16 mouse cellular contexts compared by ENCODE assay signal in genomic region chr10:42245636-42246035, GRCm38 (mm10). TPM values are rescaled to one million over a fixed set of nuclear protein-coding genes. Genes with fewer than 3 reads are reported as not detected.
DNase-seq lines count a peak whose midpoint lies in the region; ATAC-seq lines count a peak whose summit lies in the region.
"Had no signal": no experiment of that assay in that cellular context is flagged by ENCODE, and none has a peak within 500 bp of the region (broad histone marks: within the 10 kb centered on the region; RNA-seq: fewer than 3 reads in every experiment).

No protein-coding gene starts in this region.

- no peaks in the 10 kb centered on the region for H3K36me3 ChIP-seq in heart, embryonic 10.5 days
- no peaks in the 10 kb centered on the region for H3K36me3 ChIP-seq in lung, embryonic 16.5 days (ENCODE audit: control insufficient read depth, insufficient read depth, low read length)
- H3K36me3 ChIP-seq in liver, embryonic 13.5 days: peaks cover 59% of the 10 kb centered on the region
- H3K36me3 ChIP-seq: hindbrain, embryonic 12.5 days; midbrain, embryonic 15.5 days had no signal

- H3K4me1 ChIP-seq in heart, embryonic 10.5 days: peaks cover 69% of the 10 kb centered on the region
- H3K4me1 ChIP-seq in lung, embryonic 16.5 days (replicated peaks; ENCODE audit: control insufficient read depth, insufficient read depth, low read length): peaks cover 60% of the 10 kb centered on the region
- H3K4me1 ChIP-seq in liver, embryonic 13.5 days (replicated peaks): peaks cover 99% of the 10 kb centered on the region

- intact Hi-C loops in heart, postnatal 36 days (cut with DNase I): loop anchor here (2.0 kb wide), 1 partner anchor 41 kb away; no protein-coding TSS in a partner anchor

- WGBS in heart, embryonic 10.5 days: 87% methylated on average over 3 of the region's 3 CpGs
- 89% methylated on average over 3 of the region's 3 CpGs for WGBS in lung, embryonic 16.5 days
- WGBS in liver, embryonic 13.5 days (ENCODE audit: insufficient replicate concordance): 82% methylated on average over 3 of the region's 3 CpGs

- 0 out of 2 replicates have a peak overlapping the region, but pooled peaks have one; percentile 22 for H3K27ac ChIP-seq in heart, embryonic 10.5 days
- peak overlapping the region; percentile 75; the same call in 1 of the 2 replicates for H3K27ac ChIP-seq in lung, embryonic 16.5 days (ENCODE audit: low read length)
- H3K27ac ChIP-seq in liver, embryonic 13.5 days: peak overlapping the region; percentile 99
- H3K27ac ChIP-seq: hindbrain, embryonic 12.5 days; layer of hippocampus, adult 2 months; midbrain, embryonic 15.5 days had no signal

- no peaks in the 10 kb centered on the region for H3K9me3 ChIP-seq in heart, embryonic 10.5 days
- no peaks in the 10 kb centered on the region for H3K9me3 ChIP-seq in lung, embryonic 16.5 days (ENCODE audit: control insufficient read depth, low read length)
- no peaks in the 10 kb centered on the region for H3K9me3 ChIP-seq in liver, embryonic 13.5 days (replicated peaks)
- H3K9me3 ChIP-seq: hindbrain, embryonic 12.5 days; megakaryocyte, embryonic 14.5 days; midbrain, embryonic 15.5 days had no signal

- no peaks in the 10 kb centered on the region for H3K27me3 ChIP-seq in heart, embryonic 10.5 days (ENCODE audit: insufficient read depth, poor library complexity, severe bottlenecking)
- H3K27me3 ChIP-seq in lung, embryonic 16.5 days (ENCODE audit: control insufficient read depth, insufficient read depth, low read depth, low read length): no peaks in the 10 kb centered on the region
- H3K27me3 ChIP-seq in liver, embryonic 13.5 days: no peaks in the 10 kb centered on the region
- H3K27me3 ChIP-seq: hindbrain, embryonic 12.5 days; megakaryocyte, embryonic 14.5 days; midbrain, embryonic 15.5 days had no signal

- H3K9ac ChIP-seq in lung, embryonic 16.5 days (ENCODE audit: low read length): no peak overlapping the region
- H3K9ac ChIP-seq in liver, embryonic 13.5 days: peak overlapping the region; percentile 76
- H3K9ac ChIP-seq: forebrain, postnatal 0 days; hindbrain, embryonic 12.5 days; midbrain, embryonic 15.5 days had no signal

- no peak overlapping the region for H3K4me3 ChIP-seq in heart, embryonic 10.5 days
- H3K4me3 ChIP-seq in lung, embryonic 16.5 days (ENCODE audit: low read length): no peak overlapping the region
- H3K4me3 ChIP-seq in liver, embryonic 13.5 days (replicated peaks): 0 out of 2 replicates have a peak overlapping the region, but pooled peaks have one; percentile 23
- H3K4me3 ChIP-seq: hindbrain, embryonic 12.5 days; layer of hippocampus, adult 2 months; midbrain, embryonic 15.5 days; myocyte had no signal

- ATAC-seq in lung, embryonic 16.5 days (ENCODE audit: low read depth): no peak
- ATAC-seq in liver, embryonic 13.5 days (ENCODE audit: low read depth): no peak
- ATAC-seq in CD4-positive, CD25-positive, alpha-beta regulatory T cell, adult 4 months: no peak
- ATAC-seq: forebrain, postnatal 0 days; midbrain, embryonic 15.5 days had no signal

- H3K4me2 ChIP-seq in lung, embryonic 16.5 days (ENCODE audit: low read depth, low read length): no peak overlapping the region
- peak overlapping the region; percentile 61 for H3K4me2 ChIP-seq in liver, embryonic 13.5 days
- H3K4me2 ChIP-seq: hindbrain, embryonic 12.5 days; midbrain, embryonic 15.5 days had no signal

- no peak for DNase-seq in heart, embryonic 10.5 days (ENCODE audit: low spot score)
- no peak for DNase-seq in heart, postnatal 36 days
- DNase-seq in lung, postnatal 10 days: no peak
- DNase-seq in liver, embryonic 13.5 days: no peak
- DNase-seq in thymus, postnatal 14 days: no peak
- DNase-seq: adrenal gland, postnatal 25 days; forebrain, postnatal 0 days; kidney, adult 18-20 months; lung, adult 2 months had no signal

RNA-seq across cellular contexts. Expression of gene Foxo3, which starts 30.9 kb away (rescaled TPM):
- 3.4 and 4.3 TPM in 2 replicates for polyA plus RNA-seq in heart, embryonic 10.5 days (2016; fragmentation: Nextera tagmentation; extraction: Ambion mirVana)
- total RNA-seq in heart, postnatal 36 days (2021): 100 to 1,000 TPM in 1 of 2 experiments, 10 to 100 TPM in 1; 86.1 to 111 TPM
- polyA plus RNA-seq in lung, embryonic 16.5 days (2015; fragmentation: Nextera tagmentation; extraction: Ambion mirVana): 10.2 and 10.7 TPM in 2 replicates
- 14.5 and 15.2 TPM in 2 replicates for polyA plus RNA-seq in liver, embryonic 13.5 days (2015; fragmentation: Nextera tagmentation; extraction: Ambion mirVana)
- 10 to 100 TPM in 1 of 2 experiments, 1 to 10 TPM in 1; 8.6 to 12.8 TPM for polyA plus RNA-seq in CD4-positive, CD25-positive, alpha-beta regulatory T cell, adult 4 months (2017; shearing (Covaris generic))

Comparison
In these comparisons a context has a peak if more than half of its experiments do, and no peak if none do; other contexts are left out.
1. H3K27ac ChIP-seq: peak in every context shown above with its lines; median percentile 99 in liver, embryonic 13.5 days; 75 in lung, embryonic 16.5 days; 22 in heart, embryonic 10.5 days.